Mouse (Mus musculus): Measurements from ENCODE around the gene Cdc42bpg.

- TF ChIP-seq CTCF (IDR thresholded peaks at IDR 0.05; ENCODE audit: low read depth, low read length) (no peak), POLR2A (IDR thresholded peaks at IDR 0.05; ENCODE audit: insufficient read depth, low read length) (no peak)
Measured at GRCm38 (mm10) chr19:6342276-6342933, 36.1 kb downstream of the Cdc42bpg start.

Measured in ES-Bruce4 (cell line).